Comparison of ENCODE assay signal across 8 mouse cellular contexts in the genomic region with DNA sequence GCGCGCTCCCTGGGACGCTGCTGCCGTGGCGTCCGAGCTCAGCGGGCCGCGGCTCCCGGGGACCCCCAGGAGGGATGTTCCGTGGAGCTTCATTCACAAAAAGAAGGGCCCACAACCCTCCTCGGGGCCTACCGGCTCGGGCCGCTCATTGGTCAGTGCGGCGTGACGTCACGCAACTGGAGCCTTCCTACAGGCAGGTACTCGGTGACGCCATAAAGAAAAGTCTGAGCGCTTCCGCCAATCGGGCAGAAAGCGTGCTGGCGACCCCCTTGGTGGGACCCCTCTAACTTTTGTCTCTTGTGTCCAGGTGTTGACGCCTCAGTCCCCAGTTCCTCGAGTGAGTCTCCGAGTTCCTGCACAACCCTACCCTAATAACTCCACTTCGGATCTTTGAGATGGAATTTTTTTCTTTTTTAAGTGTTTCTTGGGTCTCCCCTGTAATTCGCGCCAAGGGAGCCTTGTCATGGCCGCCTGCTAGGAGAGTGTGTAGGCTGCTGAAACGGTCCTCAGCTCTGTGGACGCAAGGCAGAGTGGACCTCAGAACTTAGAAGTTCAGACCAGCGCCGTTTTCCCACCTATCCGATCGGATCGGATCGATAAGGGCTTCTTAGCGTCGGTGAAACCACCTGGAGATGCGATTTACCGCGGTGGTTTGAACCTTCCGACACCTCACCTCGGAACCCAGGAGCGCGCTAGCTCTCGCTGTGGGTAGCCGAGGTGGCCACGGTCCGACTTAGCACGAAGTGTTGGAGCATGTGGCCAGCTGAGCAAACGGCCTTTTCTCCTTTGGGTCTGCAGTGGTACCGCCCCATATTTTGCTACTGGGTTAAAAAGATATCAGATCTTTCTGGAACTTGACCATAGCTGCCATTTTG. TPM values are rescaled to one million over a fixed set of nuclear protein-coding genes. Genes with fewer than 3 reads are reported as not detected.
DNase-seq lines count a peak whose midpoint lies in the region; ATAC-seq lines count a peak whose summit lies in the region.

A gene (minus strand): TSS at position 412 of the 875 bp plus-strand sequence.

- under 1% methylated on average over 57 of the region's 57 CpGs for WGBS in embryonic facial prominence, embryonic 10.5 days
- WGBS in heart, embryonic 10.5 days: under 1% methylated on average over 57 of the region's 57 CpGs
- 1% methylated on average over 57 of the region's 57 CpGs for WGBS in limb, embryonic 15.5 days
- WGBS in midbrain, embryonic 16.5 days: under 1% methylated on average over 56 of the region's 57 CpGs

- H3K4me1 ChIP-seq in embryonic facial prominence, embryonic 10.5 days: peaks cover 20% of the 10 kb centered on the region; the same call in 1 of the 2 replicates
- H3K4me1 ChIP-seq in heart, embryonic 10.5 days: peaks cover 20% of the 10 kb centered on the region
- peaks cover 10% of the 10 kb centered on the region for H3K4me1 ChIP-seq in limb, embryonic 15.5 days
- H3K4me1 ChIP-seq in midbrain, embryonic 16.5 days (ENCODE audit: control insufficient read depth, insufficient read depth, low read length): peaks cover 8% of the 10 kb centered on the region

- DNase-seq in 3134 (ENCODE audit: extremely low read depth, insufficient read length, low spot score): peak; percentile 70
- peak; percentile 86 for DNase-seq in adrenal gland, postnatal 14 days
- peak; percentile 96 for DNase-seq in embryonic facial prominence, embryonic 10.5 days (ENCODE audit: low spot score)
- peak; percentile 96 for DNase-seq in heart, embryonic 10.5 days (ENCODE audit: low spot score)
- DNase-seq in kidney, adult 9 months: peak; percentile 78
- DNase-seq in spleen, postnatal 14 days (ENCODE audit: low spot score in 2 of 2): peak; percentile 6 to 15

- ATAC-seq in limb, embryonic 15.5 days (ENCODE audit: insufficient number of reproducible peaks, low FRiP score, low TSS enrichment, low read depth): peak; percentile 86; the same call in 1 of the 2 replicates
- peak; percentile 97 for ATAC-seq in midbrain, embryonic 16.5 days

- peak within 1 kb of the TSS; percentile 61 for H3K9ac ChIP-seq in limb, embryonic 15.5 days
- H3K9ac ChIP-seq in midbrain, embryonic 16.5 days (ENCODE audit: low read depth, low read length): peak within 1 kb of the TSS; percentile 72

- H3K27me3 ChIP-seq in embryonic facial prominence, embryonic 10.5 days (replicated peaks; ENCODE audit: low read depth, poor library complexity, severe bottlenecking): peaks cover 17% of the 10 kb centered on the region
- no peaks in the 10 kb centered on the region for H3K27me3 ChIP-seq in heart, embryonic 10.5 days (ENCODE audit: insufficient read depth, poor library complexity, severe bottlenecking)
- no peaks in the 10 kb centered on the region for H3K27me3 ChIP-seq in limb, embryonic 15.5 days
- H3K27me3 ChIP-seq in midbrain, embryonic 16.5 days (ENCODE audit: control insufficient read depth, insufficient read depth, low read depth, low read length): peaks cover 13% of the 10 kb centered on the region

- H3K36me3 ChIP-seq in embryonic facial prominence, embryonic 10.5 days (replicated peaks): no peaks in the 10 kb centered on the region
- no peaks in the 10 kb centered on the region for H3K36me3 ChIP-seq in heart, embryonic 10.5 days
- no peaks in the 10 kb centered on the region for H3K36me3 ChIP-seq in limb, embryonic 15.5 days
- no peaks in the 10 kb centered on the region for H3K36me3 ChIP-seq in midbrain, embryonic 16.5 days (ENCODE audit: control insufficient read depth, insufficient read depth, low read length)

- peak within 1 kb of the TSS; percentile 99 for H3K4me2 ChIP-seq in limb, embryonic 15.5 days
- H3K4me2 ChIP-seq in midbrain, embryonic 16.5 days (ENCODE audit: low read length): peak within 1 kb of the TSS; percentile 100

- peak within 1 kb of the TSS; percentile 80 for H3K4me3 ChIP-seq in embryonic facial prominence, embryonic 10.5 days
- H3K4me3 ChIP-seq in heart, embryonic 10.5 days: peak within 1 kb of the TSS; percentile 87
- peak within 1 kb of the TSS; percentile 75 for H3K4me3 ChIP-seq in limb, embryonic 15.5 days
- H3K4me3 ChIP-seq in midbrain, embryonic 16.5 days (ENCODE audit: low read depth, low read length): peak within 1 kb of the TSS; percentile 90

- no peaks in the 10 kb centered on the region for H3K9me3 ChIP-seq in embryonic facial prominence, embryonic 10.5 days
- H3K9me3 ChIP-seq in heart, embryonic 10.5 days: no peaks in the 10 kb centered on the region
- no peaks in the 10 kb centered on the region for H3K9me3 ChIP-seq in limb, embryonic 15.5 days
- no peaks in the 10 kb centered on the region for H3K9me3 ChIP-seq in midbrain, embryonic 16.5 days (replicated peaks; ENCODE audit: control insufficient read depth, low read length, poor library complexity, severe bottlenecking)

- peak within 1 kb of the TSS; percentile 86 for H3K27ac ChIP-seq in embryonic facial prominence, embryonic 10.5 days (replicated peaks)
- peak within 1 kb of the TSS; percentile 87 for H3K27ac ChIP-seq in heart, embryonic 10.5 days
- no peak within 1 kb of the TSS for H3K27ac ChIP-seq in limb, embryonic 15.5 days
- no peak within 1 kb of the TSS for H3K27ac ChIP-seq in midbrain, embryonic 16.5 days (ENCODE audit: low read length)

RNA-seq across cellular contexts. Expression of the gene that starts here (rescaled TPM):
- total RNA-seq in adrenal gland, postnatal 14 days (2021): 10.0 and 10.6 TPM in 2 replicates
- 28.4 and 32.2 TPM in 2 replicates for polyA plus RNA-seq in embryonic facial prominence, embryonic 10.5 days (2016; fragmentation: Nextera tagmentation; extraction: Ambion mirVana)
- polyA plus RNA-seq in heart, embryonic 10.5 days (2016; fragmentation: Nextera tagmentation; extraction: Ambion mirVana): 23.7 and 26.8 TPM in 2 replicates
- polyA plus RNA-seq in limb, embryonic 15.5 days (2015; fragmentation: Nextera tagmentation; extraction: Ambion mirVana): 11.3 and 12.7 TPM in 2 replicates
- polyA plus RNA-seq in midbrain, embryonic 16.5 days (2015; fragmentation: Nextera tagmentation; extraction: Ambion mirVana): 1.5 and 2.3 TPM in 2 replicates

Comparison
In these comparisons a context has a peak if more than half of its experiments do, and no peak if none do; other contexts are left out.
1. DNase-seq: peak in every context shown above with its lines; median percentile 96 in embryonic facial prominence, embryonic 10.5 days; 96 in heart, embryonic 10.5 days; 86 in adrenal gland, postnatal 14 days; 78 in kidney, adult 9 months; 70 in 3134; 10 in spleen, postnatal 14 days.
2. H3K27ac ChIP-seq: peak in embryonic facial prominence, embryonic 10.5 days (single experiment) and heart, embryonic 10.5 days (single experiment); none in limb, embryonic 15.5 days (single experiment) and midbrain, embryonic 16.5 days (single experiment).
3. Peak in every context shown above with its lines, with median percentiles within 50 percentile points of each other: H3K4me3 ChIP-seq.